Mouse (Mus musculus) lung, embryonic 16.5 days (tissue): Measurements from ENCODE around the gene Pax2. TPM values are rescaled to one million over a fixed set of nuclear protein-coding genes. Genes with fewer than 3 reads are reported as not detected.
A peak's percentile ranks its signal among the peaks of the same experiment; 100 is the strongest.

ENCODE experiments used
- ATAC-seq: fragments of 200-750 bp; cut with Nextera tagmentation; 2 replicates; pipeline ENCODE4 v1.8.0; 2017; ENCODE audit warnings: low read depth, mild to moderate bottlenecking, moderate library complexity
- H3K27ac ChIP-seq: fragments of 300-500 bp; sonication (generic); 2 replicates; pipeline ENCODE4 v1.5.1; 2014; ENCODE audit warnings: mild to moderate bottlenecking, control low read depth, low read length
- H3K27me3 ChIP-seq: fragments of 300-500 bp; sonication (generic); 2 replicates; pipeline ENCODE4 v1.6.1; 2014; ENCODE audit warnings: low read depth, low read length, mixed read lengths; ENCODE audit not compliant: control insufficient read depth, insufficient read depth
- H3K36me3 ChIP-seq: fragments of 300-500 bp; sonication (generic); 2 replicates; pipeline ENCODE4 v1.6.1; 2014; ENCODE audit warnings: low read length; ENCODE audit not compliant: control insufficient read depth, insufficient read depth
- H3K4me1 ChIP-seq: fragments of 300-500 bp; sonication (generic); replicated peaks from 2 replicates; pipeline ENCODE4 v1.6.1; 2014; ENCODE audit warnings: low read length, mixed read lengths; ENCODE audit not compliant: control insufficient read depth, insufficient read depth
- H3K4me2 ChIP-seq: fragments of 300-500 bp; sonication (generic); 2 replicates; pipeline ENCODE4 v1.6.1; 2014; ENCODE audit warnings: low read depth, low read length, control low read depth
- H3K4me3 ChIP-seq: fragments of 300-500 bp; sonication (generic); 2 replicates; pipeline ENCODE4 v1.5.1; 2014; ENCODE audit warnings: mild to moderate bottlenecking, low read length, control low read depth
- H3K9ac ChIP-seq: fragments of 300-500 bp; sonication (generic); 2 replicates; pipeline ENCODE4 v1.6.1; 2014; ENCODE audit warnings: low read length, control low read depth
- H3K9me3 ChIP-seq: fragments of 300-500 bp; sonication (generic); 2 replicates; pipeline ENCODE4 v1.6.1; 2016; ENCODE audit warnings: low read length; ENCODE audit not compliant: control insufficient read depth
- WGBS: fragments of 180-500 bp; shearing (Covaris S2); extraction: QIAGEN DNeasy Blood & Tissue Kit; methylation state at CpG from one replicate; pipeline ENCODE4 v1.1.7; 2014; 5-methylcytosine and 5-hydroxymethylcytosine counted together
- polyA plus RNA-seq: library from polyadenylated mRNA; unstranded; fragments of >200 nt; fragmentation: Nextera tagmentation; extraction: Ambion mirVana; gene quantifications from 2 replicates; pipeline ENCODE4 v1.2.1, GENCODE M21; 2015

Pax2 gene
- polyA plus RNA-seq, 1 experiment from 2014 or later, result not detected

DNA sequence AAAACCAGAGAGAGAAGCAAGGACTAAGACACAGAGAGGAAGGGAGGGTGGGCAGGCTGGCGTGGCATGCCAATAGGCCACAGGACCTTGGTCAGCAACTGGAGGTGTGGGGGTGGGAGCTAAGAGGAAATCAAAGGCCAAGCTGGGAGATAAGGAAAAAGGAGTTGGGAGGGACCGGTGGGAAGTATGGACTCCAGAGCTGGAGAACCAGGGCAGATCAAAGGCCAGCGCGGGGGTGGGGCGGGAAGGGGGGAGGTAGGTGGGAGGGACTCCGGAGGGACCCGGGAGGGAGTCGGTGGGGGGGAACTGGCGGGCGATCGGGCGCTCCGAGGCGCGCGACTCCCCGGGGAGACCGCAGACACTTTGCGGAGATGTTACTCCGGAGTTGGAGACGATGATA is 21.7 kb upstream of the Pax2 start:
- Histone ChIP-seq H3K36me3 (no peaks in the 10 kb centered on the region), H3K4me2 (no peak overlapping the region; the same call in 1 of the 2 replicates), H3K4me3 (no peak overlapping the region), H3K9ac (no peak overlapping the region), H3K27ac (no peak overlapping the region), H3K27me3 (peaks cover 67% of the 10 kb centered on the region), H3K9me3 (no peaks in the 10 kb centered on the region), H3K4me1 (no peaks in the 10 kb centered on the region)
- WGBS, result under 1% methylated on average over 21 of the region's 21 CpGs
- ATAC-seq, result no peak

DNA sequence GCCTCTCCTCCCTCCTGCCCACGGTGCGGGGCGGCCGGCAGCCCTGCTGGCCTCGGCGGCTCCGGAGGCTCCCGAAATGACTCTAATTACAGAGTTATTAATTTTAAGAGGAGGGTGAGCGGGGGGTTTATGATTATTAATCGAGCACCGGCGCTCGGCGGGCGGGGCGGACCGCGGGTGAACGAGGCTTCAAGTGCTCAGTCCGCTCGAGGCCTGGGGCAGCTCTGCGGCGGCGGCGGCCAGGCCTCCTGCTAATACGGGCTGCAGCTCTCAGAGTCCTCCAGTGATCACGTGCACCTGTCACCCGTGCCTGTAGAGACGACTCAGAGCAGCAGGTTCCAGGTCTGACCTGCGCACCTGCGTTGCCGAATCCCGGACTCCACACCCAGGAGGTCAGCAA is 21.2 kb upstream of the Pax2 start:
- Histone ChIP-seq H3K27ac (no peak overlapping the region), H3K9me3 (no peaks in the 10 kb centered on the region), H3K4me2 (peak overlapping the region; percentile 39; the same call in 1 of the 2 replicates), H3K4me3 (peak overlapping the region; percentile 25), H3K36me3 (no peaks in the 10 kb centered on the region), H3K9ac (no peak overlapping the region), H3K27me3 (peaks cover 69% of the 10 kb centered on the region), H3K4me1 (no peaks in the 10 kb centered on the region)
- WGBS, result under 1% methylated on average over 33 of the region's 33 CpGs
- no peak for ATAC-seq

GRCm38 (mm10) chr19:44740300-44740699 is 15.5 kb upstream of the Pax2 start:
- WGBS, result 4% methylated on average over 16 of the region's 16 CpGs
- Histone ChIP-seq H3K9me3 (no peaks in the 10 kb centered on the region), H3K9ac (no peak overlapping the region), H3K27me3 (peaks cover 69% of the 10 kb centered on the region), H3K27ac (no peak overlapping the region), H3K4me2 (no peak overlapping the region), H3K4me1 (peaks cover 16% of the 10 kb centered on the region), H3K4me3 (no peak overlapping the region), H3K36me3 (no peaks in the 10 kb centered on the region)
- ATAC-seq, result no peak

DNA sequence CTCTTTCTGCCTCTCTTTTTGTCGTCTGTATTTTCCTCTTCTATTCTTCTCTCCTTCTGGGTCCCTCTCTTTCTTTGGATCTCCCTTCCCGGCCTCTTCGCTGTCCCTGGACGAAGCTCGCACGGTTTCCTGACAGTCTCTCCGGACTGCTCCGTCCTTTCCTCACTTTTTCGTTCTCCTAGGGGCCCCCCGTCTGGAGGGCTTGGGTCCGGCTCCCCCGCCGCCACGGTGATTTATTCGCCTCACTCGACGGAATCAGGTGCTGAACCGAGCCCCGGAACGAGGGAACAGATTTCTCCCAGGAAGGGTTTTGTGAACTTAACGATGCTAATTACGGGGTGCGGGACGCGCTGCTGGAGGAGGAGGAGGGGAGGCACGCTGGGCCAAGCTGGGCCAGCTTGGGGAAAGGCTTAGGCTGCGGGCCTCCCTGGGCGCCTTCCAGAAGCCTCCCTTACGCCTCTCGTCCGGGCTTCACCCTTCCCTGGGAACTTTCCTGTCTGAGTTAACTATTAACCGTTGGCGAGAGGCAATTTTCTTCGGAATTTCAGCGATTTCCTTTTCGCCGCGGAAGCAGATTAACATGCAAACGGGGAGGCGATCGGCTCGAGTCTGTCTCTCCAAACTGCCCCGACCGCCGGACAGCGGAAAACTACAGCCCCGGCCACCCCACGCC is 14.6 kb upstream of the Pax2 start:
- Histone ChIP-seq H3K4me1 (peaks cover 16% of the 10 kb centered on the region), H3K4me2 (peak overlapping the region; percentile 62), H3K4me3 (peak overlapping the region; percentile 42), H3K36me3 (no peaks in the 10 kb centered on the region), H3K9ac (peak overlapping the region; percentile 38), H3K9me3 (no peaks in the 10 kb centered on the region), H3K27me3 (peaks cover 70% of the 10 kb centered on the region), H3K27ac (peak overlapping the region; percentile 50)
- WGBS, result 1% methylated on average over 48 of the region's 48 CpGs
- ATAC-seq, result 0 out of 2 replicates have a peak, but pooled peaks have one; percentile 48

- H3K27me3 ChIP-seq, result peaks cover 70% of the 10 kb centered on the region
- peak overlapping the region; percentile 38 for H3K9ac ChIP-seq
- no peaks in the 10 kb centered on the region for H3K9me3 ChIP-seq
- peak overlapping the region; percentile 50 for H3K27ac ChIP-seq
- H3K4me2 ChIP-seq, result peak overlapping the region; percentile 62
- peaks cover 16% of the 10 kb centered on the region for H3K4me1 ChIP-seq
- no peak for ATAC-seq
- under 1% methylated on average over 13 of the region's 13 CpGs for WGBS
- no peaks in the 10 kb centered on the region for H3K36me3 ChIP-seq
- H3K4me3 ChIP-seq, result peak overlapping the region; percentile 42
Measured at GRCm38 (mm10) chr19:44741764-44742127, 14.1 kb upstream of the Pax2 start.

- no peaks in the 10 kb centered on the region for H3K9me3 ChIP-seq
- H3K9ac ChIP-seq, result no peak overlapping the region; the same call in 1 of the 2 replicates
- no peaks in the 10 kb centered on the region for H3K36me3 ChIP-seq
- H3K27ac ChIP-seq, result no peak overlapping the region; the same call in 1 of the 2 replicates
- peaks cover 71% of the 10 kb centered on the region for H3K27me3 ChIP-seq
- ATAC-seq, result peak; percentile 68
- peaks cover 16% of the 10 kb centered on the region for H3K4me1 ChIP-seq
- peak overlapping the region; percentile 42; the same call in 1 of the 2 replicates for H3K4me3 ChIP-seq
- H3K4me2 ChIP-seq, result peak overlapping the region; percentile 62
- WGBS, result 2% methylated on average over 22 of the region's 22 CpGs
Measured at GRCm38 (mm10) chr19:44742131-44743020, 13.5 kb upstream of the Pax2 start.

GRCm38 (mm10) chr19:44743021-44743415 is 12.8 kb upstream of the Pax2 start:
- Histone ChIP-seq H3K4me2 (no peak overlapping the region), H3K36me3 (no peaks in the 10 kb centered on the region), H3K27me3 (peaks cover 76% of the 10 kb centered on the region), H3K9me3 (no peaks in the 10 kb centered on the region), H3K27ac (no peak overlapping the region), H3K9ac (no peak overlapping the region), H3K4me1 (peaks cover 16% of the 10 kb centered on the region), H3K4me3 (no peak overlapping the region)
- WGBS, result 0% methylated on average over 2 of the region's 2 CpGs
- ATAC-seq, result no peak

GRCm38 (mm10) chr19:44743961-44744520 is 11.8 kb upstream of the Pax2 start:
- H3K36me3 ChIP-seq, result no peaks in the 10 kb centered on the region
- H3K27me3 ChIP-seq, result peaks cover 84% of the 10 kb centered on the region
- no peaks in the 10 kb centered on the region for H3K9me3 ChIP-seq
- ATAC-seq, result no peak
- H3K4me1 ChIP-seq, result peaks cover 16% of the 10 kb centered on the region
- no peak overlapping the region for H3K27ac ChIP-seq
- H3K4me2 ChIP-seq, result no peak overlapping the region
- 17% methylated on average over 2 of the region's 2 CpGs for WGBS
- H3K9ac ChIP-seq, result no peak overlapping the region
- no peak overlapping the region for H3K4me3 ChIP-seq

GRCm38 (mm10) chr19:44745741-44746140 is 10.1 kb upstream of the Pax2 start:
- no peak overlapping the region for H3K4me3 ChIP-seq
- H3K4me1 ChIP-seq, result peaks cover 21% of the 10 kb centered on the region
- no peak overlapping the region for H3K4me2 ChIP-seq
- H3K9me3 ChIP-seq, result no peaks in the 10 kb centered on the region
- H3K27ac ChIP-seq, result no peak overlapping the region
- no peak overlapping the region for H3K9ac ChIP-seq
- ATAC-seq, result no peak
- no peaks in the 10 kb centered on the region for H3K36me3 ChIP-seq
- WGBS, result 8% methylated on average over 6 of the region's 6 CpGs
- peaks cover 85% of the 10 kb centered on the region for H3K27me3 ChIP-seq
